Mouse (Mus musculus): ENCODE results near the gene Rdh7. TPM values are rescaled to one million over a fixed set of nuclear protein-coding genes. Genes with fewer than 3 reads are reported as not detected.

The Rdh7 gene
- polyA plus RNA-seq, 2 experiments from 2014 or later = not detected

Other genes starting within 250 kb of the Rdh7 start
- gene Stat6, start 245.8 kb downstream of the Rdh7 start, polyA plus RNA-seq (2017; shearing (Covaris generic)) = 100 to 1,000 TPM; 173 to 320 TPM
- gene Nemp1, start 221.9 kb downstream of the Rdh7 start, polyA plus RNA-seq (2017; shearing (Covaris generic)) = 1 to 10 TPM; 2.5 to 4.0 TPM
- gene Nab2, start 220.2 kb downstream of the Rdh7 start, polyA plus RNA-seq (2017; shearing (Covaris generic)) = 10 to 100 TPM in 1 of 2 experiments, 1 to 10 TPM in 1; 8.9 to 10.8 TPM
- not detected for gene Myo1a, start 183.6 kb downstream of the Rdh7 start, polyA plus RNA-seq (2017; shearing (Covaris generic))
- not detected for gene Tac2, start 164.3 kb downstream of the Rdh7 start, polyA plus RNA-seq (2017; shearing (Covaris generic))
- gene Zbtb39, start 149.3 kb downstream of the Rdh7 start, polyA plus RNA-seq (2017; shearing (Covaris generic)) = under 1 TPM; 0.57 to 0.81 TPM
- gene Gpr182, start 137.1 kb downstream of the Rdh7 start, polyA plus RNA-seq (2017; shearing (Covaris generic)) = under 1 TPM in 1 of 2 experiments, not detected in 1; 0.29 TPM
- gene Rdh1, start 129.1 kb downstream of the Rdh7 start, polyA plus RNA-seq (2017; shearing (Covaris generic)) = under 1 TPM in 1 of 2 experiments, not detected in 1; 0.27 TPM
- under 1 TPM in 1 of 2 experiments, not detected in 1; 0.40 TPM for gene Rdh16f1, start 129.0 kb downstream of the Rdh7 start, polyA plus RNA-seq (2017; shearing (Covaris generic))
- 1 to 10 TPM in 1 of 2 experiments, not detected in 1; 1.5 TPM for gene Rdh9, start 112.4 kb downstream of the Rdh7 start, polyA plus RNA-seq (2017; shearing (Covaris generic))
- gene Rdh16, start 87.7 kb downstream of the Rdh7 start, polyA plus RNA-seq (2017; shearing (Covaris generic)) = not detected
- not detected for gene Rdh19, start 38.9 kb downstream of the Rdh7 start, polyA plus RNA-seq (2017; shearing (Covaris generic))
- gene Rdh16f2, start 22.3 kb downstream of the Rdh7 start, polyA plus RNA-seq (2017; shearing (Covaris generic)) = not detected
- gene Sdr9c7, start 9.7 kb upstream of the Rdh7 start, polyA plus RNA-seq (2017; shearing (Covaris generic)) = not detected
- not detected for gene Hsd17b6, start 118.8 kb upstream of the Rdh7 start, polyA plus RNA-seq (2017; shearing (Covaris generic))
- gene Prim1, start 126.4 kb upstream of the Rdh7 start, polyA plus RNA-seq (2017; shearing (Covaris generic)) = 10 to 100 TPM; 18.9 to 20.2 TPM
- 100 to 1,000 TPM; 957 to 1,000 TPM for gene Naca, start 146.8 kb upstream of the Rdh7 start, polyA plus RNA-seq (2017; shearing (Covaris generic))
- 100 to 1,000 TPM; 234 to 353 TPM for gene Ptges3, start 170.1 kb upstream of the Rdh7 start, polyA plus RNA-seq (2017; shearing (Covaris generic))
- gene Atp5b, start 194.5 kb upstream of the Rdh7 start, polyA plus RNA-seq (2017; shearing (Covaris generic)) = 100 to 1,000 TPM; 455 to 512 TPM
- gene Baz2a, start 202.8 kb upstream of the Rdh7 start, polyA plus RNA-seq (2017; shearing (Covaris generic)) = 10 to 100 TPM; 50.9 to 75.4 TPM